Mouse (Mus musculus): ENCODE measurements at regions not wholly inside any gene's neighbourhood (a gene's known extent, or its start where the extent isn't known, plus 50 kb on each side); places are given as distances from the start of the nearest gene placed in this dataset.

DNA sequence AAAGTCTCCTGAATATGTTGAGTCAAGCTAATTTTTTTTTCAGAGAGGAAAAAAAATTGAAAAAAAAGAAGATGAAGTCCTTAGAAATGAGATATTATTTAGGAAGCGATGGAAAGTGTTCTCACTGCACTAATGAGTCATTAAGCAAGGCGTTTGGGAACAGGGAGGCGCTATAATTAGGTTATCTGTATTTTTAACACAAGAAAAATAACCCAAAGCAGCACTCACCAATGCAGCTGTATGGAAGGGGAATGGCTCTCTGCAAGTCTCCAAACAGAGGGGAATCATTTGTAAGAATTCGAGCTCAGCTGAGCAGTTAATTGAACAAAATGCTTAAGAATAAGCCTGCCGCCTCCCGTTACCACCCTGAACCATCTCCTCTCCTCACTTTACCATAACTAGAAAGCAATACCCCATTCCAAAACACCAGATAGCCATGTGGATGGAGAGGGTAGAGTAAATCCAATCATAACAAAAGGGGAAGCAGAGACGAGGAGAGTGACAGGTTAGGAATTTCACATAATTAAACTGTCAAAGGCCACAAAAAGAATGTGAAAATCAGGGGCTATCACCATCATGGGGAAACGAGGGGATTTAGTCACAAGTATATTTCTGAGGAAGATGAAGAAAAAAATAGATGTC lies 187.5 kb upstream of the Tox3 start:
- H3K4me2 ChIP-seq: no peak overlapping the region
- DNase-seq: no peak
- no peak for ATAC-seq (ENCODE audit: insufficient read depth)
- WGBS: 64% methylated on average over 8 of the region's 8 CpGs
- no peak overlapping the region for H3K4me3 ChIP-seq (ENCODE audit: low read depth, low read length)
- no peaks in the 10 kb centered on the region for H3K9me3 ChIP-seq (ENCODE audit: low read depth, low read length)
- no peaks in the 10 kb centered on the region for H3K36me3 ChIP-seq (ENCODE audit: insufficient read depth)
- H3K4me1 ChIP-seq (ENCODE audit: insufficient read depth): no peaks in the 10 kb centered on the region
- H3K9ac ChIP-seq: no peak overlapping the region
- H3K27ac ChIP-seq (ENCODE audit: low read depth): no peak overlapping the region
- no peaks in the 10 kb centered on the region for H3K27me3 ChIP-seq (ENCODE audit: insufficient read depth, low read length)
- TF ChIP-seq CTCF (IDR thresholded peaks at IDR 0.05; ENCODE audit: low read depth): no peak

DNA sequence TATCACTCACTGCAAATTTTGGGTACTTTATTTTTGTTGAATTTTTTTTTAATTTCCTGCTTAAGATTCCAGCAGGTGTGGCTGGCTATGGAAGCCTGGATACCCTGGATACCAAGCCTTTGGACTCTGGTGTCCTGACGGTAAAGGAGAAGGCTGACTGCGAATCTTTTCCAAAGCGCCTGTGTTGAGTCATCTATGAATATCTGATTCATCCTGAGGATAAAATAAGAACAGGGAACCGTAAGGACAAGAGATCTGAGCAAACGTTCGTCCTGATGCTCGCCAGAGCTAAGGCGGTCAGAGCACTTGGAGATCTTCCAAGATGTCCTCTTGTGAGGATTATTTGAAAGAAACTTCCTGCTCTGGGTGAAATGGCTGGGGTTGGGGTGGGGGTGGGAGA lies 173.2 kb upstream of the Tox3 start:
- Histone ChIP-seq H3K4me3 (ENCODE audit: low read depth, low read length) (no peak overlapping the region), H3K27me3 (ENCODE audit: insufficient read depth, low read length) (no peaks in the 10 kb centered on the region), H3K4me1 (ENCODE audit: insufficient read depth) (no peaks in the 10 kb centered on the region), H3K9me3 (ENCODE audit: low read depth, low read length) (no peaks in the 10 kb centered on the region), H3K9ac (no peak overlapping the region), H3K27ac (ENCODE audit: low read depth) (no peak overlapping the region), H3K4me2 (no peak overlapping the region), H3K36me3 (ENCODE audit: insufficient read depth) (no peaks in the 10 kb centered on the region)
- 62% methylated on average over 8 of the region's 8 CpGs for WGBS
- no peak for TF ChIP-seq CTCF (IDR thresholded peaks at IDR 0.05; ENCODE audit: low read depth)
- DNase-seq (peak; percentile 28), ATAC-seq (ENCODE audit: insufficient read depth) (no peak)

DNA sequence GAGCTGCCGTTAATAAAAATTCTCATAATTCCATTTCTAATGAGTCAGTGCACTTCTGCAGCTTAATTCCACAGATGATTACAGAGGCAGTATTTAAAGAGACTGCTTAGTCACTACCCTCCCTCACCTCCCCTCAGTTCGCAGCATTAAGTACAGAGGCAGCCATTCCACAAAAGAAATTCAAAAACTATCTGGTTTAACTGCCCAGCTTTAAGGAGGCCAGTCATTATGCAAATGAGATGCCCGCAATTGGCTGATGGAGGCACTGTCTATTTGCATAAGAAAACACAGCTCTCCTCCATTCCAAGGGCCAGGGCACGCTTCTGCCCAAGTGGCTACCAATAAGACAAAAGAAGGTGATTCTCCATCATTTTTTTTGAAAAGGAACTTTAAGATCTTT lies 172.0 kb upstream of the Tox3 start:
- Histone ChIP-seq H3K4me3 (ENCODE audit: low read depth, low read length) (no peak overlapping the region), H3K9ac (no peak overlapping the region), H3K36me3 (ENCODE audit: insufficient read depth) (no peaks in the 10 kb centered on the region), H3K4me1 (ENCODE audit: insufficient read depth) (no peaks in the 10 kb centered on the region), H3K27me3 (ENCODE audit: insufficient read depth, low read length) (no peaks in the 10 kb centered on the region), H3K27ac (ENCODE audit: low read depth) (no peak overlapping the region), H3K4me2 (no peak overlapping the region), H3K9me3 (ENCODE audit: low read depth, low read length) (no peaks in the 10 kb centered on the region)
- no peak for TF ChIP-seq CTCF (IDR thresholded peaks at IDR 0.05; ENCODE audit: low read depth)
- DNase-seq (peak; percentile 41), ATAC-seq (ENCODE audit: insufficient read depth) (no peak; the same call in 1 of the 2 replicates)
- WGBS: 32% methylated on average over 4 of the region's 4 CpGs

DNA sequence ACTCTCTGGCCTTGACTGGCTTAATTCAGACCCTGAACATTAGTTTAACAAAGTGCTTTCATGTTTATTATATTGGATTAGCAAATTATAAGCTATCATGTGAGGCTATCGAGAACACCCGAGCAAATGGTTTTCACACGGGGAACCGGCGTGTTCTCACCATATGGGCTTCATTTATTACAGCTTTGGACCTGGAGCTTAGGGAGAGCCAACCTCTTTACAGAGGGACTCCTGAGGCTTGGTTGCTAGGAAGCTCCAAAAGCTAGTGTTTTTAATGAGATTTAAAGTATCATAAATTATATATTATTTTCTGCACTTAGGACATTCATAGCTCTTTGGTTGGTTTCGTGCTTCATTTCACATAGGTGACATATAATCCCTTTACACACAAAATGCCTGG lies 171.4 kb upstream of the Tox3 start:
- 87% methylated on average over 6 of the region's 6 CpGs for WGBS

GRCm38 (mm10) chr8:90514191-90514590 lies 166.0 kb upstream of the Tox3 start:
- Histone ChIP-seq H3K4me3 (ENCODE audit: low read depth, low read length) (no peak overlapping the region), H3K4me2 (no peak overlapping the region), H3K27me3 (ENCODE audit: insufficient read depth, low read length) (no peaks in the 10 kb centered on the region), H3K9me3 (ENCODE audit: low read depth, low read length) (no peaks in the 10 kb centered on the region), H3K4me1 (ENCODE audit: insufficient read depth) (no peaks in the 10 kb centered on the region), H3K9ac (no peak overlapping the region), H3K27ac (ENCODE audit: low read depth) (no peak overlapping the region), H3K36me3 (ENCODE audit: insufficient read depth) (no peaks in the 10 kb centered on the region)
- no peak for TF ChIP-seq CTCF (IDR thresholded peaks at IDR 0.05; ENCODE audit: low read depth)
- DNase-seq: no peak
- WGBS: 51% methylated on average over 3 of the region's 3 CpGs
- ATAC-seq (ENCODE audit: insufficient read depth): no peak

More for the DNA sequence above, 171.4 kb upstream of the Tox3 start:
- H3K4me2 ChIP-seq: no peak overlapping the region
- no peaks in the 10 kb centered on the region for H3K27me3 ChIP-seq (ENCODE audit: insufficient read depth, low read length)
- H3K9me3 ChIP-seq (ENCODE audit: low read depth, low read length): no peaks in the 10 kb centered on the region
- DNase-seq (no peak), ATAC-seq (ENCODE audit: insufficient read depth) (no peak)
- no peak overlapping the region for H3K4me3 ChIP-seq (ENCODE audit: low read depth, low read length)
- no peaks in the 10 kb centered on the region for H3K36me3 ChIP-seq (ENCODE audit: insufficient read depth)
- no peak overlapping the region for H3K9ac ChIP-seq
- no peaks in the 10 kb centered on the region for H3K4me1 ChIP-seq (ENCODE audit: insufficient read depth)
- TF ChIP-seq CTCF (IDR thresholded peaks at IDR 0.05; ENCODE audit: low read depth): no peak
- H3K27ac ChIP-seq (ENCODE audit: low read depth): no peak overlapping the region

- ATAC-seq (ENCODE audit: insufficient read depth): no peak
- no peaks in the 10 kb centered on the region for H3K36me3 ChIP-seq (ENCODE audit: insufficient read depth)
- no peaks in the 10 kb centered on the region for H3K9me3 ChIP-seq (ENCODE audit: low read depth, low read length)
Observed at GRCm38 (mm10) chr8:90513601-90514000, 165.5 kb upstream of the Tox3 start.

DNA sequence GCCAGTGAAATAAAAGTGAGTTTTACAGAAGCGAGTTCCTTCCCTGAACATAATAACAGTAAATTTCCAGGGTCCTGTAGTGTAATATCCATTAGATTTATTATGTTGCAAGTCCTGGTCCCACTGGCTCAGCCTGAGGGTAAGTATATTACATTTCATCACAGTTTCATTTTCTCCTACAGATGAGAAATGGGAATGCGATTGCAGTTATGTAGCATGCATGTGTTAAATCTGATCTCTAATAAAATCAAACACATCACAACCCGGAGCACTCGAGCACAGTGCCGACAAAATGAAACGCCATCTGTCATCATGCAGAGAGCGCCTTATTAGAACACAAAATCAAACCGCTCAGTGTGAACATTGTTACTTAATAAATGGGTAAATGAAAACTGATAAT lies 165.0 kb upstream of the Tox3 start:
- DNase-seq (no peak), ATAC-seq (ENCODE audit: insufficient read depth) (no peak)
- no peak overlapping the region for H3K27ac ChIP-seq (ENCODE audit: low read depth)
- H3K4me1 ChIP-seq (ENCODE audit: insufficient read depth): no peaks in the 10 kb centered on the region
- no peaks in the 10 kb centered on the region for H3K9me3 ChIP-seq (ENCODE audit: low read depth, low read length)
- WGBS: 58% methylated on average over 8 of the region's 8 CpGs
- H3K9ac ChIP-seq: no peak overlapping the region
- no peak for TF ChIP-seq CTCF (IDR thresholded peaks at IDR 0.05; ENCODE audit: low read depth)
- no peak overlapping the region for H3K4me3 ChIP-seq (ENCODE audit: low read depth, low read length)
- H3K27me3 ChIP-seq (ENCODE audit: insufficient read depth, low read length): no peaks in the 10 kb centered on the region
- no peak overlapping the region for H3K4me2 ChIP-seq
- no peaks in the 10 kb centered on the region for H3K36me3 ChIP-seq (ENCODE audit: insufficient read depth)

More at GRCm38 (mm10) chr8:90513601-90514000, 165.5 kb upstream of the Tox3 start:
- Histone ChIP-seq H3K9ac (no peak overlapping the region), H3K4me3 (ENCODE audit: low read depth, low read length) (no peak overlapping the region), H3K27me3 (ENCODE audit: insufficient read depth, low read length) (no peaks in the 10 kb centered on the region), H3K4me2 (no peak overlapping the region), H3K27ac (ENCODE audit: low read depth) (no peak overlapping the region), H3K4me1 (ENCODE audit: insufficient read depth) (no peaks in the 10 kb centered on the region)
- 89% methylated on average over 4 of the region's 4 CpGs for WGBS
- no peak for TF ChIP-seq CTCF (IDR thresholded peaks at IDR 0.05; ENCODE audit: low read depth)
- no peak for DNase-seq

Measured in lung, embryonic 14.5 days (tissue).